Mouse (Mus musculus) frontal cortex, adult (tissue): ENCODE data around the gene Olfr1348.
"Not testable (repeated sequence)": the region's sequence is repeated elsewhere in the genome, so short reads cannot be mapped to it uniquely, and the experiment has no call there.

Experiments used
- ATAC-seq: cut with Nextera tagmentation; 2 replicates; pipeline ENCODE4 v1.9.2; 2017; ENCODE audit warnings: mild to moderate bottlenecking, moderate library complexity, mixed read lengths; ENCODE audit not compliant: low TSS enrichment

Gene Olfr1348

GRCm38 (mm10) chr7:6508648-6509047, at the start of gene Olfr1348:
Gene Olfr1348, minus strand, starts transcription at chr7:6508748.
- ATAC-seq: no peak

GRCm38 (mm10) chr7:6526141-6526540, 17.6 kb upstream of the Olfr1348 start:
- no peak for ATAC-seq

GRCm38 (mm10) chr7:6525001-6525400, 16.5 kb upstream of the Olfr1348 start:
- no peak for ATAC-seq

GRCm38 (mm10) chr7:6522850-6523249, 14.3 kb upstream of the Olfr1348 start, which contains the start of gene Olfr1349:
Gene Olfr1349, minus strand, starts transcription at chr7:6522950.
- no peak for ATAC-seq

GRCm38 (mm10) chr7:6521666-6522065, 13.1 kb upstream of the Olfr1348 start:
- ATAC-seq: no peak

GRCm38 (mm10) chr7:6499655-6500054, 8.9 kb downstream of the Olfr1348 start, which contains the start of gene Olfr1347:
Gene Olfr1347, minus strand, starts transcription at chr7:6499755.
- no peak for ATAC-seq

GRCm38 (mm10) chr7:6486841-6487240, 21.7 kb downstream of the Olfr1348 start, which contains the start of gene Olfr5:
Gene Olfr5, minus strand, starts transcription at chr7:6486941.
- no peak for ATAC-seq

- not testable (repeated sequence) for ATAC-seq
Observed at GRCm38 (mm10) chr7:6477633-6478032, 30.9 kb downstream of the Olfr1348 start.

GRCm38 (mm10) chr7:6466951-6467350, 41.6 kb downstream of the Olfr1348 start, which contains the start of gene Olfr1346:
Gene Olfr1346, plus strand, starts transcription at chr7:6467101.
- no peak for ATAC-seq

GRCm38 (mm10) chr7:6456399-6456798, 52.1 kb downstream of the Olfr1348 start:
- no peak for ATAC-seq

GRCm38 (mm10) chr7:6455868-6456267, 52.7 kb downstream of the Olfr1348 start, which contains the start of gene Olfr1336:
Gene Olfr1336, plus strand, starts transcription at chr7:6456168.
- ATAC-seq: no peak
